Mouse (Mus musculus) stomach, postnatal 0 days (tissue): ENCODE measurements around the gene Glis2.

Experiments
- CTCF ChIP-seq: IDR thresholded peaks from 2 replicates; pipeline ENCODE4 v1.5.1; 2016; ENCODE audit warnings: antibody characterized with exemption, low read depth, mild to moderate bottlenecking, moderate library complexity
- EP300 ChIP-seq: optimal IDR thresholded peaks from 2 replicates; pipeline ENCODE3; 2016; ENCODE audit warnings: antibody characterized with exemption

DNA sequence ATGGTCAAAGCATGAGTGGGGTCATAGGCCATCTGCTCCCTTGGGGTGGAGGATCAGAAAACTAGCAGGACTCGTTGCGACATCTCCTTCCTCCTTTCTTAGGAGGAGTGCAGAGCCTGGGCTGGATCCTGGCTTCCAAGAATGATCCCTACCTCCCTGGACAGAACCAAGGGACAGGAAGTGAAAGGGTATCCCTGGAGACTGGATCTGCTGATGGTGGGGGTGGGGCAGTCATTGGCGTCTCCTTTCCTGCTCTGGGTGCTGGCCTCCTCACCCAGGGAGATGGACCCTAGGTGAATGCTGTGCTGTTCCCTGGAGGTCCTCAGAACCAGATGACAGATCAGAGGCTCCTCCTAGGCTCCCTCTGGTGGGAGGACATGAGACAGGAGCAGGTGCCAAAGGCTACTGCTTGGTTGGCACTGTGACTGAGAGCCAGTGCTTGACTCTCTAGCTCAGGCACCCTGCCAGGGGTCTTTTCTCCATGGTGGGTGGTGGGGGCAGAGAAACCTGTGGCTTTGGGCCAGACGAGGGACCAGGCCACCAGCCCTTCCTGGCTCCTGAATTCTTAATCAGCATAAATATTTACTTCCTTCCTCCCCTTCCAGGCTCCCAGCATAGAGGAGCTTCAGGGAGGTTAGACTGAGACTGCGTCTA, 12.0 kb downstream of the Glis2 start:
- TF ChIP-seq CTCF: peak; percentile 78
- no peak for TF ChIP-seq EP300
